Mouse (Mus musculus): ENCODE results near the gene Hoxa11. TPM values are rescaled to one million over a fixed set of nuclear protein-coding genes. Genes with fewer than 3 reads are reported as not detected.
A peak's percentile ranks its signal among the peaks of the same experiment; 100 is the strongest.

The Hoxa11 gene
- not detected for total RNA-seq (2021)
- long read RNA-seq, experiment 1, result 0 reads
- long read RNA-seq, experiment 2, result 0 reads

- no peak for DNase-seq (ENCODE audit: low spot score in 2 of 2)
Observed at GRCm38 (mm10) chr6:52245757-52246142, at the start of gene Hoxa11. Gene Hoxa11, minus strand, starts transcription at chr6:52245810.

DNA sequence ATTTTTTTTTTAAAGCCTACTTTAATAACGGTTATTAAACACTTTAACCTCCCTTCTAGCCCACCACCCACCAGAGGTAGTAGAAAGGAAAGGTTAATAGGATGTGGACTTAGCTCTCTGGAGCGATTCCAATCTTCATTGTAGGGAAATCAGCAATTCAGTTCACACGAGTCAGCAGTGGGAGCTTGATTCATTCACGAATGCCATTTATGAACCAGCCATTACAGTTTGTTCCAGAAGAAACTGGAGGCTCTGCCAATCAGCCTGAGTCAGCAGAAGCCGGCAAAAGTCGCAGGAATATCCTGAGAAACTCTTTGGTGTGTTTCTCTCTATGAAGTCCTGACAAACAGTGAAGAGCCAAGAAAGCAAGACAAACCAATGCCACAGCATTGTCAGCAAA, 49.0 kb upstream of the Hoxa11 start:
- DNase-seq (ENCODE audit: low spot score in 2 of 2), result no peak

- DNase-seq (ENCODE audit: low spot score in 2 of 2), result no peak
Observed at GRCm38 (mm10) chr6:52292328-52292727, 46.7 kb upstream of the Hoxa11 start.

DNA sequence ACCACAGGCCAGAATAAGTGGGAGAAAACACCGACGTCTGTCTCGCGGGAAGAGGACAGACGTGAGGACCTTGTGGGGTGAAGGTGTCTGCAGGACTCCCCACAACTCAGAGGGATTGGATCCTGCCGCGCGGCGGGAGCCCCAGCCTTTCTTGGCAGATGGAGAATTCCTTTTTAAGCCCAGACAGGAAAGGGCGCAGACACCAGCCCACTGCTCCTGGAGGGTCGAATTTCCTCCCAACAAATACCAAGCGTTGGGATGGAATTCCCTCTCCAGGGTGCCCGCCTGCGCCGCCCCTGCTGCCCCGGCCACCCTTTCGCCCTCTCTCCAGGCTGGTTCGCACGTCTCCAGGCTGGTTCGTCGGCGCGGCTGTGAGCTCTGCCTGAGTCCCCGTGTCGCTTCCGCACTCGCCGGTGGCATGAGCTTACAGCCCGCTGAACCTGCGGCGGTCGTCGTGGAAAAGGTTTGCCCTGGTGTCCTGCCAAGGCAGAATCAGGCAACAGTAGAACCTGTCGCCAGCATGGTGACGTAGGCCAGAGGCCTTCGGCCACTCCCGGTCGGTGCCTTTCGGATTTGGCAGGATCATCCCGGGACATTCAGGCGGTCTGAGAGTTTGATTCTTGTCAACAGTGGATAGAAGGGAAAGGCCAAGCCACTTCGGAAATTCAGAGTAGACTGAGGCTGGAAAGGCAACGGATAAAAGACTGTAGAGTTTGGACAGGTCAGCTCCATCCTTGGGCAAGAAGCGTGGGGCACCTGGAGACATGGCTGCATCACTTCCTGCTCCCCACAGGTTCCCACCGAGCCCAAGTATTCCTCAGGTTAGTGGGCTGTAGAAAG, 45.6 kb upstream of the Hoxa11 start:
- no peak for DNase-seq (ENCODE audit: low spot score in 2 of 2)

DNA sequence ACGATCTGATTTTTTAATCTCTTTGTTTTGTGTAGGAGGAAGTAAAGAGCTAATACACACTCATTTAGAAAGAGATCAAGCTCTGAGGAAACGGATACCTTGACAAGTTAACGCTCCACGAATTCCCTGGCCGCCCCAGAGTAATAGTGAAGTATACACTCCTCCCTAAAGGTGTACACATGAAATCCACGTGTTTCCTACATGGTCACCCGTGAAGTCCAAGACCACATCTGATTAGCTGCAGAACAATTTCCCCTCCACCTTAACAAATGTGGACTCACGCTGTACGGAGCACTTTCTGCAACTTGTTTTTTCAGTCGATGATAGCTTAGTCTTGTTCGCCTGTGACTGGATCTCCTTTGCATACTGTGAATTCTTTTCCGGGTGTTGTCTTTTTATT, 44.6 kb upstream of the Hoxa11 start:
- DNase-seq (ENCODE audit: low spot score in 2 of 2), result no peak

DNA sequence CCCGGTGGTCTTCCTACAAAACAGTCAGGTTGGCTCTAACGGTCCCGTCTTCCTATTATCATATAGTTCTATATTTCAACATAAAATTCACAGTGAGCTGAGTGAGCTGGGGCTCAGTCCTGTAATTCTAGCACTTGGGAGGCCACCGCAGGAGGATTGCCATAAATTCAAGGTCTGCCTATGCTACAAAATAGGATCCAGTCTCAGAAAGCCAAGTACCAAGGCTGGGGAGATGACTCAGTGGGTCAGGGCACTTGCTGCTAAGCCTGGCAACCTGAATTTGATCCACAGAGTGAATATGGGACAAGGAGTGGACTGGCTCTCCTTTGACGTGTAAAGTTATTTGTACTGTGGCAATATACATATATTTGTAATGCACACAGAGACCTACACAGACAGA, 38.3 kb upstream of the Hoxa11 start:
- no peak for DNase-seq (ENCODE audit: low spot score in 2 of 2)

- no peak for DNase-seq (ENCODE audit: low spot score in 2 of 2)
Observed at GRCm38 (mm10) chr6:52281084-52281483, 35.5 kb upstream of the Hoxa11 start.

DNA sequence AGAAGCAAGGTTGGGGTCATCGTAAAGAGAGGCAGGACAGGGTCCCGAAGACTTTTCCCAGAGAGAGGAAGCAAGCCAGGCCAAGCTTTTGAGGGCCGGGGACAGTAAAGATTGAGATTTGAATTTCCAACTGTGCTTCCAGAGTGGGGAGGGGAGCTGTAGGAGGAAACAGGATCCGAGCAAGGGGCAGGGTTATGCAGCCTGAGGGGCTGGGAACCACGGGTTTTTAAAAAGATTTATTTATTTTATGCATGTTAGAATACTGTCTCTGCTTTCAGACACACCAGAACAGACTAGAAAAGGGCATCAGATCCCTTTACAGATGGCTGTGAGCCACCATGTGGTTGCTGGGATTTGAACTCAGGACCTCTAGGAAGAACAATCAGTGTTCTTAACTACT, 31.3 kb upstream of the Hoxa11 start:
- no peak for DNase-seq (ENCODE audit: low spot score in 2 of 2)

- DNase-seq (ENCODE audit: low spot score in 2 of 2), result no peak
Observed at GRCm38 (mm10) chr6:52276382-52276781, 30.8 kb upstream of the Hoxa11 start.

- no peak for DNase-seq (ENCODE audit: low spot score in 2 of 2)
Observed at GRCm38 (mm10) chr6:52275563-52276280, 30.1 kb upstream of the Hoxa11 start.

DNA sequence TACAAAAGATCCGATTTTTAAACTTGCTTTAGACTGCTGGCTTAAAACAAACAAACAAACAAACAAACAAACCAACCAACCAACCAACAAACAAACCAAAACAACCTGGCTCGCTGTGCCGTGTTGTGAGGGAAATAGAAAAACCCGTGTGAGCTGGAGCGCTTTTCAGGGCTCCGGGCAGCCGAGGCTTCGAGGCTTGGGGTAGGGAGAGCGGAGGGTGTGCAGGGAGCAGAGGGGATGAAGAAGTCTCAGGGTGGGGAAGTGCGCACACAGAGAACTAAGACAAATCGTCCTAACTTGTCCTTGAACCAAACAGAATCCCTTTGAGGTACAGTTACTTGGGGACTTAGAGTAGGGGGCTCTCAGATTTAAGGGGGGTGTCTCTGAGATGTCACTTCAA, 29.0 kb upstream of the Hoxa11 start:
- no peak for DNase-seq (ENCODE audit: low spot score in 2 of 2)

DNA sequence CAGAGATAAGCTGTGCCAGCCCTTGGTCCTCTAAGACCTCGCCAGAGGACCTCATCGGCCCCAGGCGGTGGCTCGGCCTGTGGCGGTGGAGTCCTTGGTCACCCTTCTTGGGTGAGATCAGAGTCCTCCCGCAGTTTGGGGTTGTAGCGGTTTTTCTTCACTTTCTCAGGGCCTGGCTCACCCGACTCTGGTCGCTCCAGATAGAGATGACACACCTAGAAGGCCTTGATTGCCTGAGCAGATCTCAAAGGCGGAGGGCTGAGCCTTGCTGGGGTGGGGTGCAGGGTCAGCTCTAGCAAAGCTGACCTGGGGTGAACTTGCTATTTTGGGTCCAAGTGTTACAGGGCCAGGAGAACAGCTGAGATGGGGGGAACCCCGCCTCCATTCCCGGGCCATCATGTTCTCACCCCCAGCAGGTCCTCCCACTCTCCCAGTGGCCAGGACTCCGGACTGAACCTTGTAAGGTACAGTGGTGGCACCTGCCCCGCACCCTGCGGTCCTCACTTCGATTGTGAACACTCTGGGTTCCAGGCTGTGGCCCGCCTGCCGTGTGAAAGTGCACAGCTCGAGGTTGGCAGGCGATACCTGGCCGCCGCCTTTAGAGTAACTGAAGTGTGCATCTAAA, 28.2 kb upstream of the Hoxa11 start:
- DNase-seq (ENCODE audit: low spot score in 2 of 2), result no peak

DNA sequence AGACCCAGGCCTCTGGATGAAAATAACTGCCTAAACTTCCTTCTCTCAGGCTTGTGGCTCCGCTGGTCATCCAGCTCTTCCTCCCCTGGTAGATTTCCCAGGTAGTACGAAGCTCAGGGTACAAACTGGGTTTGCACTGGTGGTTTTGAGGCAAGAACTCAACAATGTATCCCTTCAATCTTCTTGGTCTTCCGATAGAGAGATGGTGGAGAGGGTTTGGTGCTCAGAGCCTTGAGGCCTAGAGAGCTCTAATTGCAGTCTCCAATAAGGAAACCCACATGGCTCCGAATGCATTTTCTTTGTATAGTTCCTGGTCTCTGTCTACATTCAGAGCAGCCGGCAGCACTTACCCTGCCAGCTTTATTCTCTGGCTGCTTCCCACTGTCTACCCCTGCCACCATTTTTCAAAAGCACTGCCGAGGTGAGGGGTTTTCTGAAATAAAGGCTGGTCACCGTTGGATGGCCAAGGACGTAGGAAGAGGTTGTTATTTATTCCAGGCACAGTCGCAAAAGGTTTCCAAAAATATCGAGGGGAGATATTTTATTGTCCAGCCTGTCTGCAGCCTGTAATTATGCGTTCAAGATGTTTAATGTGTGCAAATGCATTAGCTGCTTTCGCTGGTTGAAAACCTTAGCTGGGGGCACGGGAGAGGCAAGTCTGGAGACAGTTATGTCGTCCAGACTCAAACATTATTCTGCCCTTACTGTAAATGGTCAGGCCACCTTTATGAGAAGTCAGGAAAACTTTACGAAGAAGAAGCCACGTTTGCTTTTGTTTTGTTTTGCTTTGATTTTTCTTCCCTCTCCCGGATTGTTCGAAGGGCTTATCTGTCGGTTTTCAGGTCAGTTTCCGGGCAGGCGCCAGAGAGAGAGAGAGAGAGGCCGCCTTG, 27.4 kb upstream of the Hoxa11 start:
- no peak for DNase-seq (ENCODE audit: low spot score in 2 of 2)

GRCm38 (mm10) chr6:52270494-52271480, 25.2 kb upstream of the Hoxa11 start:
- DNase-seq (ENCODE audit: low spot score in 2 of 2), result peak in 1 of 2 experiments; percentile 47

GRCm38 (mm10) chr6:52268756-52269155, 23.1 kb upstream of the Hoxa11 start:
- no peak for DNase-seq (ENCODE audit: low spot score in 2 of 2)

GRCm38 (mm10) chr6:52268341-52268740, 22.7 kb upstream of the Hoxa11 start:
- DNase-seq (ENCODE audit: low spot score in 2 of 2), result no peak

DNA sequence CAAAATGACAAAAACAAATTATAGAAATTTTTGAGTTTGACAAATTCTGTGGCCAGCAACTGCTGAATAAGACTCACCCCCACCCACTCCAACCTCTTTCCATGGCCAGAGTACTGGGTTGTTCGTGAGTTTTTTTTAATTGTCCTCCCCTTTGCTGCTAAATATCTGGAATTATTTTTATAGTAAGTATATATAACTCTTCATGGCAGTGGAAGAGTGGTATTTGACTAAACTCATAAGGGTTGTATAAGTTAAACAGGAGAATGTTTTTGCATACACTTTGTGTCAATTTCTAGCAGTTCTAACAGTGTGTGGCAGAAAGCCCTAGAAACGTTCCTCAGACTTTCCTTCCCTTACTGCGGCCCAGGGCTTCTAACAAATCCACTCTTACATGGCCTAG, 22.1 kb upstream of the Hoxa11 start:
- DNase-seq (ENCODE audit: low spot score in 2 of 2), result no peak

DNA sequence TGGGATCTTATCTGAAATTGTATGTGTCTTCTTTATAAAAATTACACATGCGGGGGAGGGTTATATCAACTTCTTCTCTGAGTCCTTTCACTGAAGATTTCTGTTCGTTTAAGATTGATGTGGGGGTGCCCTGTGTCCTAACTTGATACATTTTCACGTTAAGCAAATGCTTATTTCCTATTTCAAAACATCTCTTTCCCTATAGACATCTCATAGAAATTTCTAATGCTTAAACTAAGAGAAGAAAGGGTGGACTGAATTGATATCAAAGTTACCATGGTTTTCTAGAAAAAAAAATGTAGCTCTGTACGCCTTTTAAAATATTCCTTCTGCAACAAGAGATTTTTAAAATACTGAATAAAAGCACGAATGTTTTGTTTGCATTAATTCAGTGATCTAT, 21.6 kb upstream of the Hoxa11 start:
- no peak for DNase-seq (ENCODE audit: low spot score in 2 of 2)

DNA sequence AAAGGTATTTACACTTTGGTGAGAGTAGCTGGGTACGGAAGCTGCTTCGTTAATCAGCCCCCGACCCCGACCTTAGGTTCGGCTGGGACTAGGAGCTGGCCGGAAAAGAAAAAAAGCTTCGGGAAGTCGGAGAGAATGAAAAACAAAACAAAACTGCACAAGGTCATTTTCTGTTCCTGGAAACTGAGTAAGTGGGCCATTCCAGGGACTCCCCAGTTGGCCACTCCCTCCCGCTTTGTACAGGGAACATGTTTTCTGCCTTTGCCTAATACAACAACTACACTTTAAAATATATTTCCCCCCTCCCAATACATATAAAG, 21.0 kb upstream of the Hoxa11 start:
- no peak for DNase-seq (ENCODE audit: low spot score in 2 of 2)
